Mouse (Mus musculus): Measurements from ENCODE around the gene Lnx2.

Gene Lnx2

DNA sequence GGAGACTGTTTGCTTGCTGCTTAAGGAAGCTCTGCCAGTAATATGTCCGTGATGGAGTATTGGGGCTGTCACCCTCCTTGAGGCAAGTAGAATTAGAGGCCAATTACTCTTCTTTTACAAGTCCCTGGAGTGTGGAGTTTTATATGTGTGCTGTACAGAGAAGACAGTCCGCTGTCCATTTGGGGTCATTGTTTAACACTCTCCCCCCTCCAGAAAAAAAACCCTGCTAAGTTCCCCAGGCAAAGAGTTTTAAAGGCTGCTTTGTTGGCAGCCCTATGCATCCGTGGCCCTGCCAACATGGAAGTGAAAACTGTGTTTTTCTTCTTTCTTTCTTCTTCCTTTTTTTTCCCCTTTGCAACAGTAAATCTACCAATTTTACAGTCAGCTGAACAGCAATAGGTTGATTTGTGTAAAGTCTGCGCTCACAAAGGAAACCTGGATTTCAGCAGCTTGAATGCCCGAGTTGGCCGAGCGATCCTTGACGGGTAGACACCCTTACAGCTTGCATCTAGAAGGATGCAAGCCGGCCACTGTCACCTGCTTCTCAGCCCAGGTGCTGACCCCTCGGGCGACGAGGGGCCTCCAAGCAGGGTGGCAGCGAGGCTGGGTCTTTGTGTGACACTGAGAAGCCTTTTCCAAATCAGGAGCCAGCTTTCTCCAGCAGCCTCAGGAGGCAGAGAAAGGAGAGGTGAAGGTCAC, 107.5 kb downstream of the Lnx2 start:
- DNase-seq (ENCODE audit: low spot score in 2 of 2) = no peak

Data from right cerebral cortex, postnatal 10 days (tissue).